Mouse (Mus musculus) embryonic facial prominence, embryonic 14.5 days (tissue): ENCODE results near the gene Srp54b. TPM values are rescaled to one million over a fixed set of nuclear protein-coding genes. Genes with fewer than 3 reads are reported as not detected.
A peak's percentile ranks its signal among the peaks of the same experiment; 100 is the strongest.
"Not testable (repeated sequence)": the region's sequence is repeated elsewhere in the genome, so short reads cannot be mapped to it uniquely, and the experiment has no call there.

ENCODE experiments used
- ATAC-seq: fragments of 200-750 bp; cut with Nextera tagmentation; 2 replicates; pipeline ENCODE4 v1.8.0; 2017; ENCODE audit warnings: low read depth, moderate number of reproducible peaks, moderate TSS enrichment
- DNase-seq: peaks from one replicate; pipeline ENCODE4 v3.0.0-alpha.2; 2015; ENCODE audit warnings: low spot score
- H3K27ac ChIP-seq: fragments of 300-500 bp; sonication (generic); replicated peaks from 2 replicates; pipeline ENCODE4 v1.5.1; 2014; ENCODE audit warnings: low read depth, mild to moderate bottlenecking, low read length, moderate library complexity
- H3K27me3 ChIP-seq: fragments of 300-500 bp; sonication (generic); replicated peaks from 2 replicates; pipeline ENCODE4 v1.6.1; 2014; ENCODE audit warnings: low read length; ENCODE audit not compliant: control insufficient read depth, insufficient read depth
- H3K36me3 ChIP-seq: fragments of 300-500 bp; sonication (generic); 2 replicates; pipeline ENCODE4 v1.6.1; 2014; ENCODE audit warnings: low read length, mixed read lengths; ENCODE audit not compliant: control insufficient read depth, insufficient read depth
- H3K4me1 ChIP-seq: fragments of 300-500 bp; sonication (generic); 2 replicates; pipeline ENCODE4 v1.6.1; 2014; ENCODE audit warnings: antibody characterized with exemption, low read length; ENCODE audit not compliant: control insufficient read depth, insufficient read depth
- H3K4me2 ChIP-seq: fragments of 300-500 bp; sonication (generic); 2 replicates; pipeline ENCODE4 v1.6.1; 2014; ENCODE audit warnings: low read depth, mild to moderate bottlenecking, low read length, moderate library complexity, mixed read lengths
- H3K4me3 ChIP-seq: fragments of 300-500 bp; sonication (generic); 2 replicates; pipeline ENCODE4 v1.5.1; 2014; ENCODE audit warnings: low read depth, mild to moderate bottlenecking, low read length
- H3K9ac ChIP-seq: fragments of 300-500 bp; sonication (generic); 2 replicates; pipeline ENCODE4 v1.6.1; 2014; ENCODE audit warnings: low read depth, mild to moderate bottlenecking, low read length, moderate library complexity, mixed read lengths
- H3K9me3 ChIP-seq: fragments of 300-500 bp; sonication (generic); 2 replicates; pipeline ENCODE4 v1.6.1; 2016; ENCODE audit warnings: low read length; ENCODE audit not compliant: control insufficient read depth
- WGBS: fragments of 180-500 bp; shearing (Covaris S2); extraction: QIAGEN DNeasy Blood & Tissue Kit; methylation state at CpG from one replicate; pipeline ENCODE4 v1.1.7; 2014; 5-methylcytosine and 5-hydroxymethylcytosine counted together
- polyA plus RNA-seq: library from polyadenylated mRNA; unstranded; fragments of >200 nt; fragmentation: Nextera tagmentation; extraction: Ambion mirVana; gene quantifications from 2 replicates; pipeline ENCODE4 v1.2.1, GENCODE M21; 2014

The Srp54b gene
- polyA plus RNA-seq, 1 experiment from 2014 or later: 63.4 TPM

- not testable (repeated sequence) for H3K4me2 ChIP-seq, H3K9me3 ChIP-seq, H3K4me1 ChIP-seq, H3K36me3 ChIP-seq, ATAC-seq, H3K27ac ChIP-seq, H3K27me3 ChIP-seq, DNase-seq, H3K4me3 ChIP-seq, H3K9ac ChIP-seq
- WGBS: no CpG with 5 or more reads among the region's 8 CpGs
Measured at GRCm38 (mm10) chr12:55187686-55188085, 32.8 kb downstream of the Srp54b start.

- H3K4me1 ChIP-seq, H3K9me3 ChIP-seq, H3K4me2 ChIP-seq, DNase-seq, H3K36me3 ChIP-seq, ATAC-seq, H3K27me3 ChIP-seq, H3K9ac ChIP-seq, H3K27ac ChIP-seq, H3K4me3 ChIP-seq: not testable (repeated sequence)
- no CpG with 5 or more reads among the region's 5 CpGs for WGBS
Measured at GRCm38 (mm10) chr12:55189127-55189526, 34.2 kb downstream of the Srp54b start.

DNA sequence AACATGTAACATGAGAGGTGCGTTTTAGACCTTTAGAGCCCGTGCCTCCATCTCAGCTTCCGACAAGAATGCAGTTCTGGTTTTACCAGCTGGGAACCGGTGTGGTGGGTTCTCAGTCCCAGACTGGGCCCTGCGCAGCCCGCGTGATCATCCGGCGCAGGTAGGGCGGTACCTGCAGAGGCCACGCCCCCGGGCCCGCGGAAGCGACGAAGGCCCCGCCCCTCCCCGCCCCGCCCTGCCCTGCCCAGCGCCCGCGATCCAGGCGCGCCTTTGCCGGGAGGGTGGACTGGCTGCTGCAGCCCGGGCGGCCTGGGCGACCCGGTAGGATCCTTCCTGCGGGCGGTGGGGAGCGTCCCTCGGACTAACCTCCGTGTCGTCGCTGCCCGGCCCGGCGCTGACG is 44.4 kb downstream of the Srp54b start, which contains the start of gene 1700047I17Rik2:
1700047I17Rik2 (plus strand) TSS at position 287 of the 400 bp plus-strand sequence.
- not testable (repeated sequence) for H3K27ac ChIP-seq, DNase-seq, H3K4me3 ChIP-seq, H3K9me3 ChIP-seq, H3K36me3 ChIP-seq, H3K4me1 ChIP-seq, H3K4me2 ChIP-seq, H3K27me3 ChIP-seq, H3K9ac ChIP-seq
- peak; percentile 97 for ATAC-seq
- no CpG with 5 or more reads among the region's 40 CpGs for WGBS

DNA sequence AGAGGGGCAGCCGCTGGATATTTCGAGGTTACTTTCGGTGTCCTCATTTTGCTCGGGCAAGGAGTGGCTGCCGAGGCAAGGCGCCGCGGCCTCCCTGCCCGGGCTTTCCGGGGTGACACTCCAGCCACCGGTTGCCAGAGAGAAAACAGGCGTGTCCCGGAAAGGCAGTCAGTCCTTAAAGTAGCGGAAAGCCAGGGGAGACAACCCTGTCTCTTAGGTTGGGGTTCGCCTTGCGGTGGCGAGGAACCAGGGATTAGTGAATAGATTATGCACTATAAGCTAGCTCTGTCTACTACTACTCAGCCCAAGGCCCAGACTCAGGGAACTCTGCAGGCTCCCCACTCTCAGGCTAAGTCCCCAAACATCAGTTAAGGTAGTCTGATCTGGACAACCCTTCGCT is 44.9 kb downstream of the Srp54b start:
- not testable (repeated sequence) for H3K9ac ChIP-seq, H3K4me3 ChIP-seq, H3K27ac ChIP-seq, H3K27me3 ChIP-seq, H3K36me3 ChIP-seq, DNase-seq, H3K9me3 ChIP-seq, H3K4me2 ChIP-seq, H3K4me1 ChIP-seq
- no CpG with 5 or more reads among the region's 18 CpGs for WGBS
- peak; percentile 56 for ATAC-seq

GRCm38 (mm10) chr12:55212944-55213343 is 58.0 kb downstream of the Srp54b start:
- no CpG with 5 or more reads among the region's 6 CpGs for WGBS

DNA sequence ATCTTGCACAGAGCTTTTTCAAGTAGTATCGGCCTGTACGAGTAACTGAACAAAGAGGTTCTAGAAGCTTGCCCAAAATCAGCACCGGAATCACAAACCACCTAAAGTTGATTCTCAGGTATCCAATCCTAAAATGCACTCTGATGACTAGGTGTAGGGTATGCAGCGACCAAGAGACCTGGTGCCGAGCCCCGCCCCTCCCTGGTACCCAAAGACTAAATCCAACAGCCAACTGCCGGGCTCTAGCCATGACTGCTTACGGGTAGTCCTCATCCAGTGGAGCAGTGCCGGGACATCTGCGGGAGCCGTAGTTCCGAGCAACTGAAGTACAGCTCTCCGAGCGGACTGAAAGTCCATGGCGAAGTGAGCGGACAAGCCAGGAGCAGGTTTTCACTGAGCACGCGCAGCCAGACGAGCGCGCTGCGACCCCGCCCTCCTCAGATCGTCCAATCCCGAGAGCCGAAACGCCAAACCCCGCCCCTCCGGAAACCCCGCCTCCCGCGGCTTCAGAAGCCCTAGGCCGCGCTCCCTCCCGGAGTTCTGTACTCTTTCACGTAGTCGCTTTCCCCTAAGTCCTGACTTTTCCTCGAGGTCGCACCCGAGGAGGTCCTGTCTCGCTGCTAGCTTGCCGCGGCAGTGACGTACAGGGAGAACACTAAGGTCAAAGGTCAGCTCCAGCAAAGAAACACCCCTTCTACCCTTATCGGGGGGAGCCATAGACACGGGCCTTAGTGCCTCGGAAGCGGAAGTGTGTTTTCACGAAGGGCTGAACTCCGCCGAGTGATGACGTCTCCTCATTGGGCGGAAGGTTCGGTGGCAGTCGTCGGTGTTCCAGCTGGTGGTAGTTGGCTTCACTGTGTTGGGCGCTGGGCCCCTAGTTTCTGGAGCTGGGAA is 75.0 kb downstream of the Srp54b start, which contains the start of gene Srp54c:
Srp54c (plus strand) TSS at position 543 of the 894 bp plus-strand sequence.
- not testable (repeated sequence) for H3K27ac ChIP-seq, H3K36me3 ChIP-seq, H3K4me2 ChIP-seq, H3K4me1 ChIP-seq, H3K9ac ChIP-seq, DNase-seq, H3K9me3 ChIP-seq, H3K27me3 ChIP-seq
- ATAC-seq: peak; percentile 98
- no CpG with 5 or more reads among the region's 57 CpGs for WGBS
- H3K4me3 ChIP-seq: peak within 1 kb of the TSS; percentile 32

More at GRCm38 (mm10) chr12:55212944-55213343, 58.0 kb downstream of the Srp54b start:
- H3K9me3 ChIP-seq, DNase-seq, H3K9ac ChIP-seq, H3K4me1 ChIP-seq, H3K27me3 ChIP-seq, H3K36me3 ChIP-seq, H3K27ac ChIP-seq, H3K4me3 ChIP-seq, ATAC-seq, H3K4me2 ChIP-seq: not testable (repeated sequence)

GRCm38 (mm10) chr12:55230520-55230861 is 75.6 kb downstream of the Srp54b start:
- peak overlapping the region; percentile 32 for H3K4me3 ChIP-seq
- DNase-seq, H3K9me3 ChIP-seq, H3K27me3 ChIP-seq, H3K27ac ChIP-seq, H3K4me2 ChIP-seq, H3K36me3 ChIP-seq, H3K9ac ChIP-seq, H3K4me1 ChIP-seq: not testable (repeated sequence)
- 0% methylated on average over 7 of the region's 25 CpGs for WGBS
- ATAC-seq: peak; percentile 35
